Mouse (Mus musculus) urinary bladder, adult 18-20 months (tissue): Measurements from ENCODE around the gene Dnm3.

Source experiments
- DNase-seq, 2 experiments: peaks; one replicate each; pipeline ENCODE4 v3.0.0; 2022; ENCODE audit warnings: low spot score in 2 of 2, mixed read lengths in 2 of 2

Gene Dnm3

GRCm38 (mm10) chr1:162209487-162210149 lies 268.2 kb downstream of the Dnm3 start:
- DNase-seq = no peak

- no peak for DNase-seq
These were observed 268.8 kb downstream of the Dnm3 start for GRCm38 (mm10) chr1:162209010-162209409.

GRCm38 (mm10) chr1:162207708-162208043 lies 270.2 kb downstream of the Dnm3 start:
- DNase-seq = no peak

GRCm38 (mm10) chr1:162206998-162207707 lies 270.7 kb downstream of the Dnm3 start:
- DNase-seq = no peak

- no peak for DNase-seq
These were observed 275.1 kb downstream of the Dnm3 start for GRCm38 (mm10) chr1:162202465-162203348.

- DNase-seq = no peak
These were observed 277.4 kb downstream of the Dnm3 start for GRCm38 (mm10) chr1:162200446-162200845.

- DNase-seq = no peak
These were observed 280.8 kb downstream of the Dnm3 start for GRCm38 (mm10) chr1:162196812-162197680.

- no peak for DNase-seq
These were observed 289.1 kb downstream of the Dnm3 start for GRCm38 (mm10) chr1:162188744-162189143.

GRCm38 (mm10) chr1:162187352-162188120 lies 290.3 kb downstream of the Dnm3 start:
- no peak for DNase-seq

- no peak for DNase-seq
These were observed 291.1 kb downstream of the Dnm3 start for GRCm38 (mm10) chr1:162186470-162187351.

- no peak for DNase-seq
These were observed 293.7 kb downstream of the Dnm3 start for GRCm38 (mm10) chr1:162184003-162184748.

- DNase-seq = no peak
These were observed 294.4 kb downstream of the Dnm3 start for GRCm38 (mm10) chr1:162183438-162183837.

- DNase-seq = no peak
These were observed 296.5 kb downstream of the Dnm3 start for GRCm38 (mm10) chr1:162181187-162181975.

GRCm38 (mm10) chr1:162180451-162180850 lies 297.4 kb downstream of the Dnm3 start:
- DNase-seq = no peak

GRCm38 (mm10) chr1:162179401-162179800 lies 298.4 kb downstream of the Dnm3 start:
- DNase-seq = no peak

GRCm38 (mm10) chr1:162172806-162173205 lies 305.0 kb downstream of the Dnm3 start:
- DNase-seq = no peak

- no peak for DNase-seq
These were observed 313.9 kb downstream of the Dnm3 start for GRCm38 (mm10) chr1:162163687-162164484.
